Mouse (Mus musculus): ENCODE results near the gene Braf.

Gene Braf

DNA sequence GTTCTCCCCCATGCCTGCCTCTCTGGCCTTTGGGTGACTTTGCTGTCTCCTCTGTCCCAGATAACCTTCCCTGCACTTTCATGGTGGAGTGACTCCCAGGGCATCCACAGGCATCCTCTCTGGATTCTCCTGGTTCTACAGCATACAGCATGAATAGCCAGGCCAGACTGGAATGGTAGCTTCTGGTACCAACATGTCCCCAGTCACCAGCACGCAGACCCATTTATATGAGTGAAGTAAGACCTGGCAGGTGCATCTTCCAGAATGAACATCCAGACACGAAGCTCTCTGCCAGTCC lies 169.7 kb downstream of the Braf start:
- no peak for DNase-seq (ENCODE audit: low spot score)

DNA sequence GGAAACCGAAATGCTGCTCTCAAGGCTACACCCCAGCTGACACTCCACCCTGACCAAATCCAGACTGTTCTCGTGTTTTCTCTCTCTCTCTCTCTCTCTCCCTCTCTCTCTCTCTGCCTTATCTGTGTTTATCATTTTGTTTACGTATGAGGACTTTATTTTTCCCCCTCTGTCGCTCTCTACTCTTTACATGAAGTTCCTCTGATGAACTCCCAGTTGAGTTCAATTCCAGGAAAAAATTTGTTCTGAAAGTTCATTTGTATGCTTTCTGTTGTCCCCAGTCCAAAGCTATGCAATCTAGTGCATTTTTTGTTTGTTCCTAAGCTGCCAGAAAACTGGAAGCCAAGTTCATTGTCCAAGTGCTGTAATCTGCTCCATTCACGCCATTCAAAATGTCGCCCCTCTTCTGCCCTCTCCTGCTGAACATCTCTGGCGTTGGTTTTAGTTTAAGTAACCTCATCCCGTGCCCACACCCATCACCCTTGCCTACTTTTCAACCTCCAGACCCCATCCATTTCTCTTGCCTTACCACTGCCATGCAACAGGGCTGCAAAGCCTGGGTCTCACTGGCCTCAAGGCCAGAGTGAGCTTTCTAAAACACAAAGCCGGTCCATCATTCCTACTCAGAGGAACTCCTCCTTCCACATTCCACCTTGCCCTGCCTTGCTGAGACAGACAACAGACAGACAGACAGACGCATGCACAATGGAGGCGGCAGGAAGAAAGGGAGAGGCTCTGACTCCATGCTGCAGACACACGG lies 170.2 kb downstream of the Braf start:
- no peak for DNase-seq (ENCODE audit: low spot score)

Data from testis, postnatal 10 days (tissue).